Comparison of ENCODE assay signal across 21 mouse cellular contexts in genomic region chr13:53845786-53846185, GRCm38 (mm10).
DNase-seq lines count a peak whose midpoint lies in the region; ATAC-seq lines count a peak whose summit lies in the region.
"Had no signal": no experiment of that assay in that cellular context is flagged by ENCODE, and none has a peak within 500 bp of the region (broad histone marks: within the 10 kb centered on the region; RNA-seq: fewer than 3 reads in every experiment).

No protein-coding gene starts in this region.

- H3K4me2 ChIP-seq in midbrain, embryonic 11.5 days = no peak overlapping the region
- no peak overlapping the region for H3K4me2 ChIP-seq in midbrain, embryonic 14.5 days (ENCODE audit: low read length)
- H3K4me2 ChIP-seq in hindbrain, embryonic 12.5 days (replicated peaks) = no peak overlapping the region
- H3K4me2 ChIP-seq: forebrain, embryonic 13.5 days; heart, embryonic 13.5 days; hindbrain, embryonic 13.5 days had no signal

- WGBS in midbrain, embryonic 11.5 days = 92% methylated on average over 14 of the region's 14 CpGs
- WGBS in midbrain, embryonic 14.5 days = 88% methylated on average over 14 of the region's 14 CpGs
- WGBS in hindbrain, embryonic 12.5 days = 92% methylated on average over 14 of the region's 14 CpGs

- no peak overlapping the region for H3K4me3 ChIP-seq in midbrain, embryonic 11.5 days (ENCODE audit: low read depth, low read length)
- no peak overlapping the region for H3K4me3 ChIP-seq in midbrain, embryonic 14.5 days (replicated peaks; ENCODE audit: low read depth, low read length)
- no peak overlapping the region for H3K4me3 ChIP-seq in hindbrain, embryonic 12.5 days
- H3K4me3 ChIP-seq: forebrain, embryonic 10.5 days; forebrain, embryonic 13.5 days; heart, adult 2 months; heart, embryonic 10.5 days; heart, embryonic 13.5 days; hindbrain, embryonic 13.5 days had no signal

- H3K9me3 ChIP-seq in midbrain, embryonic 11.5 days (ENCODE audit: control insufficient read depth, low read length) = no peaks in the 10 kb centered on the region
- no peaks in the 10 kb centered on the region for H3K9me3 ChIP-seq in midbrain, embryonic 14.5 days (ENCODE audit: control insufficient read depth, low read length)
- no peaks in the 10 kb centered on the region for H3K9me3 ChIP-seq in hindbrain, embryonic 12.5 days (replicated peaks)
- H3K9me3 ChIP-seq: forebrain, embryonic 10.5 days; forebrain, embryonic 13.5 days; heart, embryonic 10.5 days; heart, embryonic 13.5 days; hindbrain, embryonic 13.5 days had no signal

- H3K27me3 ChIP-seq in midbrain, embryonic 11.5 days (ENCODE audit: control insufficient read depth, insufficient read depth, low read length) = no peaks in the 10 kb centered on the region
- H3K27me3 ChIP-seq in midbrain, embryonic 14.5 days (ENCODE audit: control insufficient read depth, insufficient read depth, low read length) = no peaks in the 10 kb centered on the region
- H3K27me3 ChIP-seq in hindbrain, embryonic 12.5 days = no peaks in the 10 kb centered on the region
- H3K27me3 ChIP-seq: forebrain, embryonic 13.5 days; heart, embryonic 13.5 days; hindbrain, embryonic 13.5 days had no signal

- H3K9ac ChIP-seq in midbrain, embryonic 11.5 days (ENCODE audit: low read length) = no peak overlapping the region
- no peak overlapping the region for H3K9ac ChIP-seq in midbrain, embryonic 14.5 days (replicated peaks; ENCODE audit: low read length)
- no peak overlapping the region for H3K9ac ChIP-seq in hindbrain, embryonic 12.5 days
- H3K9ac ChIP-seq: forebrain, embryonic 13.5 days; heart, embryonic 13.5 days; hindbrain, embryonic 13.5 days had no signal

- DNase-seq in layer of hippocampus, adult 11-12 months (ENCODE audit: low spot score) = peak; percentile 39
- DNase-seq in layer of hippocampus, postnatal 10 days (ENCODE audit: low spot score in 2 of 2) = no peak
- DNase-seq in midbrain, embryonic 11.5 days (ENCODE audit: low spot score, missing footprints) = peak; percentile 57
- DNase-seq in midbrain, embryonic 14.5 days = no peak
- peak; percentile 8 for DNase-seq in layer of hippocampus, adult 9-10 months (ENCODE audit: low spot score)
- peak; percentile 34 for DNase-seq in telencephalon, adult 2 months (ENCODE audit: low read depth, low spot score)
- DNase-seq: adrenal gland, postnatal 10 days; B cell, adult 2 months; gastrocnemius, postnatal 10 days; gastrocnemius, postnatal 36 days; heart, adult 2 months had no signal

- no peak overlapping the region for H3K27ac ChIP-seq in midbrain, embryonic 11.5 days (ENCODE audit: low read depth, low read length)
- no peak overlapping the region for H3K27ac ChIP-seq in midbrain, embryonic 14.5 days (replicated peaks; ENCODE audit: low read depth, low read length)
- no peak overlapping the region for H3K27ac ChIP-seq in hindbrain, embryonic 12.5 days
- H3K27ac ChIP-seq: forebrain, embryonic 10.5 days; forebrain, embryonic 13.5 days; heart, adult 2 months; heart, embryonic 10.5 days; heart, embryonic 13.5 days; hindbrain, embryonic 13.5 days had no signal

- H3K4me1 ChIP-seq in midbrain, embryonic 11.5 days (ENCODE audit: control insufficient read depth, insufficient read depth, low read length) = no peaks in the 10 kb centered on the region
- H3K4me1 ChIP-seq in midbrain, embryonic 14.5 days (ENCODE audit: control insufficient read depth, insufficient read depth, low read length) = no peaks in the 10 kb centered on the region
- H3K4me1 ChIP-seq in hindbrain, embryonic 12.5 days = no peaks in the 10 kb centered on the region
- H3K4me1 ChIP-seq: forebrain, embryonic 10.5 days; forebrain, embryonic 13.5 days; heart, embryonic 10.5 days; heart, embryonic 13.5 days; hindbrain, embryonic 13.5 days had no signal

- no peaks in the 10 kb centered on the region for H3K36me3 ChIP-seq in midbrain, embryonic 11.5 days (ENCODE audit: control insufficient read depth, insufficient read depth, low read length)
- no peaks in the 10 kb centered on the region for H3K36me3 ChIP-seq in midbrain, embryonic 14.5 days (ENCODE audit: control insufficient read depth, insufficient read depth, low read length)
- H3K36me3 ChIP-seq in hindbrain, embryonic 12.5 days = no peaks in the 10 kb centered on the region
- H3K36me3 ChIP-seq: forebrain, embryonic 10.5 days; G1E; heart, embryonic 10.5 days; heart, embryonic 13.5 days; hindbrain, embryonic 13.5 days had no signal

- no peak for ATAC-seq in midbrain, embryonic 11.5 days (ENCODE audit: low FRiP score)
- no peak for ATAC-seq in midbrain, embryonic 14.5 days (ENCODE audit: low FRiP score, low TSS enrichment)
- ATAC-seq in hindbrain, embryonic 12.5 days (ENCODE audit: low FRiP score) = no peak
- ATAC-seq: forebrain, embryonic 13.5 days; forebrain, embryonic 16.5 days; hindbrain, embryonic 16.5 days; Patski had no signal

Comparison
In these comparisons a context has a peak if more than half of its experiments do, and no peak if none do; other contexts are left out.
1. DNase-seq: peak in layer of hippocampus, adult 11-12 months (single experiment), midbrain, embryonic 11.5 days (single experiment), layer of hippocampus, adult 9-10 months (single experiment) and telencephalon, adult 2 months (single experiment); none in layer of hippocampus, postnatal 10 days (0 of 2) and midbrain, embryonic 14.5 days (single experiment).